14 mouse cellular contexts compared by ENCODE assay signal in the genomic region with DNA sequence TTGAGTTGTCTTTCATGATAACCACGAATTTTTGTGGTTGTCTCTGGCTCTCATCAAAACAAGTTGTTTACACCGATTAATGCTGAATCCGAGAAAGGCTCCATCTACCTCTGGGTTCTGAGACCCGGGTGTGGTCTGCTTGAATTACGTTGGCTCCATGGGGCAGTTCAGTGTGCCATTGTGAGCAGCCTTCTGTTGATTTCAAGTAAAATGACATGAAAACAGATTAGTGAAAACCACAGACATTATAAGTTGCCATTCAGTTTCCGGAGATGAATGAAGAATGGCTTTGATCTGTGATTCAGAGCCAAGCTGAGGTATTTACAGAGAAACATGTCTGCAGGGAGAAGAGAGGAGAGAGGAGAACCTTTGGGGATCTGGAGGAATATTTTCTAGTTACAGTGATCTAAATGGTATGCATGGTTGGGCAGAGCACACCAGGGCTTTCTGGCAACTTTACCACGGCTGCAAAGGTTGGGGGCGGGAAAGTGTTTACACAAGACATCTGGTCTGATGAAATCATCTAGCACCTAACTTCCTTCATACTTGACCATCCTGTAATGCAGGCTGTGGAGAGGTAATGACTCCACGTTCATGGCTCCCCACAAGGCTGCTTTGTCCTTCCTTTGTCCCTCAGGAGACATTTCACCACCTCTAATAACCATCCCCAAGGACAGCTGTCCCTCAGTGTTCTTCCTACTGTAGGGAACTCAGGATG.
A peak's percentile ranks its signal among the peaks of the same experiment; 100 is the strongest.
DNase-seq lines count a peak whose midpoint lies in the region; ATAC-seq and TF ChIP-seq lines count a peak whose summit lies in the region.
"Had no signal": no experiment of that assay in that cellular context is flagged by ENCODE, and none has a peak within 500 bp of the region (broad histone marks: within the 10 kb centered on the region; RNA-seq: fewer than 3 reads in every experiment).

No protein-coding gene starts in this region.

- no peak for DNase-seq in liver, postnatal 0 days
- DNase-seq in T-cell, adult 2 months (ENCODE audit: low spot score), result peak; percentile 65
- no peak for DNase-seq in spleen, adult 18-20 months
- DNase-seq in left cerebral cortex, adult 11 months (ENCODE audit: low spot score), result no peak
- DNase-seq in frontal cortex, postnatal 25 days (ENCODE audit: low spot score in 2 of 2), result no peak
- DNase-seq: adrenal gland, postnatal 25 days; cerebellum, adult 9-10 months; kidney, adult 11 months had no signal

- no peak overlapping the region for H3K27ac ChIP-seq in liver, postnatal 0 days (ENCODE audit: low read depth)
- H3K27ac ChIP-seq in liver, embryonic 12.5 days, result no peak overlapping the region
- no peak overlapping the region for H3K27ac ChIP-seq in intestine, postnatal 0 days (ENCODE audit: low read depth, low read length)
- H3K27ac ChIP-seq in stomach, embryonic 14.5 days (ENCODE audit: low read length), result no peak overlapping the region
- H3K27ac ChIP-seq: heart, embryonic 10.5 days had no signal

- TF ChIP-seq EP300 in liver, postnatal 0 days (IDR thresholded peaks at IDR 0.05; ENCODE audit: low read depth), result no peak

- no peak overlapping the region for H3K4me2 ChIP-seq in liver, postnatal 0 days (ENCODE audit: low read depth, low read length)
- no peak overlapping the region for H3K4me2 ChIP-seq in liver, embryonic 12.5 days
- H3K4me2 ChIP-seq in intestine, postnatal 0 days (replicated peaks; ENCODE audit: low read depth), result no peak overlapping the region
- H3K4me2 ChIP-seq in stomach, embryonic 14.5 days (replicated peaks; ENCODE audit: low read depth, low read length), result no peak overlapping the region
- H3K4me2 ChIP-seq: midbrain, embryonic 11.5 days had no signal

- peaks cover 6% of the 10 kb centered on the region for H3K4me1 ChIP-seq in liver, postnatal 0 days (ENCODE audit: insufficient read depth)
- no peaks in the 10 kb centered on the region for H3K4me1 ChIP-seq in liver, embryonic 12.5 days
- H3K4me1 ChIP-seq in intestine, postnatal 0 days (replicated peaks; ENCODE audit: control insufficient read depth, insufficient read depth, low read length), result no peaks in the 10 kb centered on the region
- H3K4me1 ChIP-seq in stomach, embryonic 14.5 days (ENCODE audit: control insufficient read depth, insufficient read depth, low read length), result peaks cover 28% of the 10 kb centered on the region

- no peak overlapping the region for H3K9ac ChIP-seq in liver, postnatal 0 days (replicated peaks)
- no peak overlapping the region for H3K9ac ChIP-seq in liver, embryonic 12.5 days
- H3K9ac ChIP-seq in intestine, postnatal 0 days (ENCODE audit: low read depth, low read length), result no peak overlapping the region
- H3K9ac ChIP-seq in stomach, embryonic 14.5 days (replicated peaks; ENCODE audit: low read depth, low read length), result no peak overlapping the region

- 0 out of 2 replicates have a peak, but pooled peaks have one; percentile 29 for ATAC-seq in liver, postnatal 0 days
- no peak for ATAC-seq in liver, embryonic 12.5 days
- peak; percentile 49 for ATAC-seq in intestine, postnatal 0 days
- ATAC-seq in stomach, embryonic 14.5 days (ENCODE audit: insufficient number of reproducible peaks, insufficient read depth, low FRiP score, low read depth), result peak; percentile 48; the same call in 1 of the 2 replicates

- 49% methylated on average over 9 of the region's 9 CpGs for WGBS in liver, postnatal 0 days (ENCODE audit: insufficient replicate concordance)
- 51% methylated on average over 9 of the region's 9 CpGs for WGBS in liver, embryonic 12.5 days (ENCODE audit: insufficient replicate concordance)
- 45% methylated on average over 9 of the region's 9 CpGs for WGBS in intestine, postnatal 0 days
- WGBS in stomach, embryonic 14.5 days, result 41% methylated on average over 9 of the region's 9 CpGs

- H3K4me3 ChIP-seq in liver, postnatal 0 days (ENCODE audit: low read depth, low read length), result no peak overlapping the region
- no peak overlapping the region for H3K4me3 ChIP-seq in liver, embryonic 12.5 days
- H3K4me3 ChIP-seq in intestine, postnatal 0 days (ENCODE audit: low read depth, low read length), result no peak overlapping the region
- H3K4me3 ChIP-seq in stomach, embryonic 14.5 days (ENCODE audit: low read depth, low read length), result no peak overlapping the region
- H3K4me3 ChIP-seq: erythroblast, embryonic 14.5 days; heart, embryonic 10.5 days had no signal

- TF ChIP-seq CTCF in liver, postnatal 0 days (IDR thresholded peaks at IDR 0.05; ENCODE audit: low read depth), result no peak
- TF ChIP-seq CTCF in intestine, postnatal 0 days (IDR thresholded peaks at IDR 0.05; ENCODE audit: low read depth), result no peak

- H3K36me3 ChIP-seq in liver, postnatal 0 days (replicated peaks; ENCODE audit: insufficient read depth, low read length), result no peaks in the 10 kb centered on the region
- no peaks in the 10 kb centered on the region for H3K36me3 ChIP-seq in liver, embryonic 12.5 days
- no peaks in the 10 kb centered on the region for H3K36me3 ChIP-seq in intestine, postnatal 0 days (ENCODE audit: control insufficient read depth, insufficient read depth)
- H3K36me3 ChIP-seq in stomach, embryonic 14.5 days (ENCODE audit: control insufficient read depth, insufficient read depth, low read length), result no peaks in the 10 kb centered on the region
- H3K36me3 ChIP-seq: heart, embryonic 10.5 days had no signal

- no peaks in the 10 kb centered on the region for H3K27me3 ChIP-seq in liver, postnatal 0 days (ENCODE audit: insufficient read depth, low read length)
- H3K27me3 ChIP-seq in liver, embryonic 12.5 days (replicated peaks), result no peaks in the 10 kb centered on the region
- no peaks in the 10 kb centered on the region for H3K27me3 ChIP-seq in intestine, postnatal 0 days (replicated peaks; ENCODE audit: control insufficient read depth, insufficient read depth, low read length)
- no peaks in the 10 kb centered on the region for H3K27me3 ChIP-seq in stomach, embryonic 14.5 days (ENCODE audit: control insufficient read depth, insufficient read depth, low read length)

- H3K9me3 ChIP-seq in liver, postnatal 0 days (ENCODE audit: low read length), result no peaks in the 10 kb centered on the region
- H3K9me3 ChIP-seq in liver, embryonic 12.5 days (replicated peaks), result no peaks in the 10 kb centered on the region
- no peaks in the 10 kb centered on the region for H3K9me3 ChIP-seq in intestine, postnatal 0 days (ENCODE audit: control insufficient read depth)
- no peaks in the 10 kb centered on the region for H3K9me3 ChIP-seq in stomach, embryonic 14.5 days (ENCODE audit: control insufficient read depth, low read depth, low read length)
- H3K9me3 ChIP-seq: heart, embryonic 10.5 days had no signal
